Mouse (Mus musculus) C2C12 (cell line): ENCODE measurements at regions not wholly inside any gene's neighbourhood (a gene's known extent, or its start where the extent isn't known, plus 50 kb on each side); places are given as distances from the start of the nearest gene placed in this dataset.

ENCODE experiments used
- H3K27me3 ChIP-seq: one replicate; pipeline ENCODE4 v1.6.1; 2011; ENCODE audit not compliant: control insufficient read depth, insufficient read depth, insufficient read length
- H3K36me3 ChIP-seq: one replicate; pipeline ENCODE4 v1.6.1; 2011; ENCODE audit not compliant: control insufficient read depth, insufficient read depth
- H3K4me3 ChIP-seq: one replicate; pipeline ENCODE4 v1.5.1; 2011; ENCODE audit warnings: mild to moderate bottlenecking, control low read depth; ENCODE audit not compliant: poor library complexity, insufficient read depth, severe bottlenecking
- H3K79me2 ChIP-seq: one replicate; pipeline ENCODE4 v1.6.1; 2011; ENCODE audit not compliant: control insufficient read depth, insufficient read depth
- H3K79me3 ChIP-seq: one replicate; pipeline ENCODE4 v1.6.1; 2011; ENCODE audit warnings: low read depth, control low read depth
- H3ac ChIP-seq: one replicate; pipeline ENCODE3; 2011; ENCODE audit warnings: low read depth; ENCODE audit not compliant: control insufficient read depth, insufficient read length
- CEBPB ChIP-seq: IDR thresholded peaks from one replicate; pipeline ENCODE4 v1.6.1; 2011; ENCODE audit warnings: low read depth, mild to moderate bottlenecking, control low read depth, moderate library complexity
- CTCF ChIP-seq: IDR thresholded peaks from one replicate; pipeline ENCODE4 v1.5.1; 2011; ENCODE audit not compliant: control insufficient read depth, insufficient read depth, insufficient read length
- FOSL1 ChIP-seq: IDR thresholded peaks from one replicate; pipeline ENCODE4 v1.8.0; 2011; ENCODE audit warnings: mild to moderate bottlenecking, low read length; ENCODE audit not compliant: poor library complexity, insufficient read depth, severe bottlenecking
- MAX ChIP-seq: IDR thresholded peaks from one replicate; pipeline ENCODE4 v1.6.1; 2011; ENCODE audit warnings: mild to moderate bottlenecking, control low read depth
- MYOD1 ChIP-seq: IDR thresholded peaks from one replicate; pipeline ENCODE4 v1.6.1; 2011; ENCODE audit warnings: low read depth; ENCODE audit not compliant: control insufficient read depth, insufficient read length
- MYOG ChIP-seq: IDR thresholded peaks from one replicate; pipeline ENCODE4 v1.6.1; 2011; ENCODE audit not compliant: control insufficient read depth, insufficient read length; ENCODE audit errors: extremely low read depth
- USF1 ChIP-seq: IDR thresholded peaks from one replicate; pipeline ENCODE4 v1.6.1; 2011; ENCODE audit warnings: low read depth, mild to moderate bottlenecking, control low read depth, moderate library complexity

DNA sequence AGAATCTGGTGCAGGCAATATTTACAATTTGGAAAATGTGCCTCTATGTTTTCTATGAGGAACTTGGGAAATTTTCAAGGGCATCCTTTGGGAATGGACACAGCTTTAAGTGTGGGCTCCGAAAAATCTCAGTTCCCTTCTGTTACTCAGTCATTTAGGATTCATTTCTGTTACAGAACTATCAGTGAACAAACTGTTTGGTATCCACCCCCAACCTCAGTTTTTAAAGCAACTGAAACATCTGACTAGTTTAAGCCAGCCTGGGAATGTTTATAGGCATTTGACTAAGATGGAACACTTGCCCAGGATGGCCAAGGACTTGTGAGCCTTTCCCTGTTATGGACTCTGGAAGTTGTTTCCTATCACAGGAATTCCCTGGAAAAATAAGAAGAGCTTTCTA is 280.0 kb upstream of the Prickle1 start:
- Histone ChIP-seq H3ac (no peak overlapping the region), H3K79me3 (no peaks in the 10 kb centered on the region), H3K79me2 (no peaks in the 10 kb centered on the region), H3K27me3 (no peaks in the 10 kb centered on the region), H3K4me3 (no peak overlapping the region), H3K36me3 (no peaks in the 10 kb centered on the region)
- no peak for TF ChIP-seq MAX
- TF ChIP-seq USF1 = no peak
- TF ChIP-seq CEBPB = no peak

DNA sequence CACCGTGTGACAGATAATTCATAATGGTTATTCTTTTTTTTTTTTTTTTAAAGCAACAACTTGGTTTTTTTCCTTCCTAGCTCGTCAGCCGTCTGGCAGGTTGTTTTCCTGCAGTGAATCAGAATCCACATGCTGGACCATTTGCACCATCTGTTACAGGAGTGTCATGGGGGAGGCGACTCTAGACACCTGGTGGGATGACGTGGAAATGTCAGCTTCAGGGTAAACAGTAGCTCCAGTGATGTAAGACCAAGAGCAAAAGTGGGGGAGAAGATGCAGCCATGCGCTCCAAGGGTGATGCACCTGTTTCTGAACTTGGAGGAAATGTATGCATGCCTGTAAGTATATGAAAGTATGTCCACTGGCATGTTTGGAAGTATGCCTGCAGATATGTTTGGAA is 278.5 kb upstream of the Prickle1 start:
- H3K79me3 ChIP-seq = no peaks in the 10 kb centered on the region
- H3K36me3 ChIP-seq = no peaks in the 10 kb centered on the region
- no peaks in the 10 kb centered on the region for H3K27me3 ChIP-seq
- no peaks in the 10 kb centered on the region for H3K79me2 ChIP-seq
- no peak overlapping the region for H3K4me3 ChIP-seq
- no peak overlapping the region for H3ac ChIP-seq
- no peak for TF ChIP-seq CTCF
- no peak for TF ChIP-seq MYOG
- no peak for TF ChIP-seq MYOD1
- no peak for TF ChIP-seq FOSL1
- no peak for TF ChIP-seq MAX
- TF ChIP-seq CEBPB = no peak
- no peak for TF ChIP-seq USF1

DNA sequence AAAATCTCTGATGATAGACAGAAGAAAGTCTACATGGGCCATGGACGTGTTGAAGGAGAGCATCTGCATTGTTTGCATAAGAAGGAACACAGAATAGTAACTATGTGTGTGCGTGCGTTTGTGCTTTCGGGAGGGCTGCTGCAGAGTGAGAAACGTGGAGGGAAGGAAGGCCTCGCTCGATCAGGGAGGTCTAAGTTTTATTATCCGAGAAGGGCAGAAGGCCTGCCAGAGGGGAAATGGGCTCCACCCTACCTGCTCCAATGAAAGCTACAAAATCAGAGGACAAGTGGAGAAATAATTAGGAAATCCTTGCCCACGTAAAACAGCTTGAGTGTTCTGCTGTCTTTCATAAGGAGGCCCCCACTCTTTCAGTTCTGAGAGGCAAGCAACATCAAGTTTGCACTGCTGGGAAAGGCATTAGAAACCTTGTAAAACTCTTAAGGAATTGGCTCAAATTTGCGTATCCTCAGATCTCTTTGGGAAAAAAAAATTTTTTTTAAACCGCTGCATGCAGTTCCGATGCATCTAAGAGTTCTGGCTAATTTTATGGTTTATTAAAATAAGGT is 261.7 kb upstream of the Prickle1 start:
- Histone ChIP-seq H3K27me3 (no peaks in the 10 kb centered on the region), H3K79me2 (no peaks in the 10 kb centered on the region), H3K79me3 (no peaks in the 10 kb centered on the region), H3K36me3 (no peaks in the 10 kb centered on the region), H3ac (no peak overlapping the region), H3K4me3 (no peak overlapping the region)
- no peak for TF ChIP-seq CEBPB
- TF ChIP-seq USF1 = no peak
- no peak for TF ChIP-seq MYOG
- TF ChIP-seq CTCF = no peak
- TF ChIP-seq MYOD1 = no peak

- Histone ChIP-seq H3ac (no peak overlapping the region), H3K79me2 (no peaks in the 10 kb centered on the region), H3K36me3 (no peaks in the 10 kb centered on the region), H3K4me3 (no peak overlapping the region), H3K27me3 (no peaks in the 10 kb centered on the region), H3K79me3 (no peaks in the 10 kb centered on the region)
- TF ChIP-seq MAX (no peak), USF1 (no peak), CEBPB (no peak), MYOG (no peak), MYOD1 (no peak), CTCF (no peak), FOSL1 (no peak)
Observed at GRCm38 (mm10) chr15:93853221-93853620, 257.5 kb upstream of the Prickle1 start.

- no peaks in the 10 kb centered on the region for H3K36me3 ChIP-seq
- no peak overlapping the region for H3ac ChIP-seq
- TF ChIP-seq MYOG = no peak
- no peak for TF ChIP-seq FOSL1
- no peak for TF ChIP-seq MYOD1
- no peak for TF ChIP-seq CTCF
- TF ChIP-seq MAX = no peak
- TF ChIP-seq USF1 = no peak
- no peak for TF ChIP-seq CEBPB
- H3K79me3 ChIP-seq = no peaks in the 10 kb centered on the region
- H3K4me3 ChIP-seq = no peak overlapping the region
- no peaks in the 10 kb centered on the region for H3K27me3 ChIP-seq
- H3K79me2 ChIP-seq = no peaks in the 10 kb centered on the region
Observed at GRCm38 (mm10) chr15:93852126-93852525, 256.4 kb upstream of the Prickle1 start.

DNA sequence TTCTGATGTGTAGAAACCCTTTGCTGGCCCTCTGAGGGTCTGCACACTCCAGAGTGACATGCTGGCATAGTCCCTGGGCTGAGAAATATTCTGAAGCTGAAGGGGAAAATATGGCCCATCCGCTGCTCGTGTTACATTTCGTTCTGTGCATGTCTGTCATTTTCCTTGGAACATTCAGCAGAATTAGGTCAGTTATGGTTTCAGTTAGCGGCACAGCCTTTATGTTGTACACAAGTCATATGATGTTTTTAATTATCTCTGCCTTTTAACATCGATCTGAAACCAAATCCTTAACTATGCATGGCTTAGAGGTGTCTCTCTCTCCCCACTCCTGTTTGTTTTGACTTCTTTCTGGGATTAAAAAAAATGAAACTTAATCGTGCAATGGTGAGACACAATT is 254.7 kb upstream of the Prickle1 start:
- H3K4me3 ChIP-seq = no peak overlapping the region
- no peaks in the 10 kb centered on the region for H3K36me3 ChIP-seq
- no peaks in the 10 kb centered on the region for H3K27me3 ChIP-seq
- H3K79me3 ChIP-seq = no peaks in the 10 kb centered on the region
- TF ChIP-seq FOSL1 = no peak
- no peak for TF ChIP-seq USF1
- no peak for TF ChIP-seq MYOD1
- TF ChIP-seq MAX = no peak
- TF ChIP-seq CTCF = no peak
- TF ChIP-seq MYOG = no peak
- no peak for TF ChIP-seq CEBPB
- H3ac ChIP-seq = no peak overlapping the region
- H3K79me2 ChIP-seq = no peaks in the 10 kb centered on the region
